Mouse (Mus musculus) liver, embryonic 11.5 days (tissue): ENCODE measurements around the gene Pidd1. TPM values are rescaled to one million over a fixed set of nuclear protein-coding genes. Genes with fewer than 3 reads are reported as not detected.

ENCODE experiments used
- ATAC-seq: fragments of 200-750 bp; cut with Nextera tagmentation; replicated peaks from 2 replicates; pipeline ENCODE4 v1.8.0; 2017; ENCODE audit warnings: moderate number of reproducible peaks, mild to moderate bottlenecking, moderate TSS enrichment, moderate library complexity; ENCODE audit not compliant: low FRiP score
- DNase-seq: peaks from one replicate; pipeline ENCODE4 v3.0.0-alpha.2; 2017; ENCODE audit warnings: low spot score
- H3K27ac ChIP-seq: fragments of 300-500 bp; sonication (generic); 2 replicates; pipeline ENCODE4 v1.5.1; 2014; ENCODE audit warnings: mild to moderate bottlenecking, low read depth, low read length, control low read depth
- H3K27me3 ChIP-seq: fragments of 300-500 bp; sonication (generic); replicated peaks from 2 replicates; pipeline ENCODE4 v1.6.1; 2014; ENCODE audit warnings: low read length, mixed read lengths; ENCODE audit not compliant: control insufficient read depth, insufficient read depth
- H3K36me3 ChIP-seq: fragments of 300-500 bp; sonication (generic); 2 replicates; pipeline ENCODE4 v1.6.1; 2014; ENCODE audit warnings: mild to moderate bottlenecking, low read length, moderate library complexity, mixed read lengths; ENCODE audit not compliant: control insufficient read depth, insufficient read depth
- H3K4me1 ChIP-seq: fragments of 300-500 bp; sonication (generic); replicated peaks from 2 replicates; pipeline ENCODE4 v1.6.1; 2014; ENCODE audit warnings: low read length, mixed read lengths; ENCODE audit not compliant: control insufficient read depth, insufficient read depth
- H3K4me2 ChIP-seq: fragments of 300-500 bp; sonication (generic); 2 replicates; pipeline ENCODE4 v1.6.1; 2014; ENCODE audit warnings: mild to moderate bottlenecking, control low read depth, moderate library complexity
- H3K4me3 ChIP-seq: fragments of 300-500 bp; sonication (generic); 2 replicates; pipeline ENCODE4 v1.5.1; 2014; ENCODE audit warnings: low read depth, low read length, control low read depth
- H3K9ac ChIP-seq: fragments of 300-500 bp; sonication (generic); 2 replicates; pipeline ENCODE4 v1.6.1; 2014; ENCODE audit warnings: low read depth, low read length, control low read depth
- H3K9me3 ChIP-seq: fragments of 300-500 bp; sonication (generic); 2 replicates; pipeline ENCODE4 v1.6.1; 2016; ENCODE audit warnings: low read length, inconsistent platforms, mixed read lengths; ENCODE audit not compliant: control insufficient read depth
- WGBS: fragments of 180-500 bp; shearing (Covaris S2); extraction: QIAGEN DNeasy Blood & Tissue Kit; methylation state at CpG from one replicate; pipeline ENCODE4 v1.1.7; 2014; 5-methylcytosine and 5-hydroxymethylcytosine counted together
- polyA plus RNA-seq: library from polyadenylated mRNA; unstranded; fragments of >200 nt; fragmentation: Nextera tagmentation; extraction: Ambion mirVana; gene quantifications from 2 replicates; pipeline ENCODE4 v1.2.1, GENCODE M21; 2014

The Pidd1 gene
- polyA plus RNA-seq: 22.5 and 22.7 TPM in 2 replicates

DNA sequence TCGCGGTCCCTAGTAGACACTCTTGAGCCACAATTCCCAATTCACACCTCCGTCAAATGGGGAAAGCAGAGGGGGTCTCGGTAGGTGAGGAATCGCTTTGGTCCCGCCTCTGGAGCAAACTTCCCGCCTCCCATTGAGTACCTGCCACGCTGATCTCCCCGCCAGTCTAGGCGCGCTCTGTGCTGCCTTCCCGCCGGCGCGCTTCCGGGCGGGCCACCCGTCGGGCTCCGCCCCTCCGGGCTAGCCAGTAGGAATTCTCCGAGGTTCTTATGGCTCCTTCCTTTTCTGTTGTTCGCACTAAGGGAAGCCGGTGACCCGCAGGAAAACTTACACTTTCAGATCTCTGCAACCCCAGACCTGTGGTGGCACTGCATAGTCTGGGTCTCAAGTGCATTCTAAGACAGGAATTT is at the start of gene Pidd1:
Gene Pidd1, minus strand, starts transcription at position 198 of the 410 bp plus-strand sequence.
- peak within 1 kb of the TSS; percentile 78 for H3K9ac ChIP-seq
- peak within 1 kb of the TSS; percentile 90 for H3K4me2 ChIP-seq
- peak within 1 kb of the TSS; percentile 60; the same call in 1 of the 2 replicates for H3K27ac ChIP-seq
- ATAC-seq (peak; percentile 72), DNase-seq (peak; percentile 78)
- H3K36me3 ChIP-seq: peaks cover 29% of the 10 kb centered on the region
- H3K9me3 ChIP-seq: no peaks in the 10 kb centered on the region
- no peaks in the 10 kb centered on the region for H3K27me3 ChIP-seq
- peaks cover 26% of the 10 kb centered on the region for H3K4me1 ChIP-seq
- H3K4me3 ChIP-seq: peak within 1 kb of the TSS; percentile 65
- WGBS: under 1% methylated on average over 25 of the region's 25 CpGs

- H3K9me3 ChIP-seq: no peaks in the 10 kb centered on the region
- ATAC-seq (no peak), DNase-seq (no peak)
- no peak overlapping the region for H3K4me2 ChIP-seq
- no peak overlapping the region for H3K4me3 ChIP-seq
- no peaks in the 10 kb centered on the region for H3K27me3 ChIP-seq
- H3K27ac ChIP-seq: no peak overlapping the region
- no peak overlapping the region for H3K9ac ChIP-seq
- 85% methylated on average over 5 of the region's 5 CpGs for whole genome bisulfite sequencing
- H3K4me1 ChIP-seq: 0 out of 2 replicates have a peak, but pooled peaks cover 3% of the 10 kb centered on the region
- peaks cover 6% of the 10 kb centered on the region for H3K36me3 ChIP-seq
Measured at GRCm38 (mm10) chr7:141492738-141493137, 48.9 kb upstream of the Pidd1 start.

DNA sequence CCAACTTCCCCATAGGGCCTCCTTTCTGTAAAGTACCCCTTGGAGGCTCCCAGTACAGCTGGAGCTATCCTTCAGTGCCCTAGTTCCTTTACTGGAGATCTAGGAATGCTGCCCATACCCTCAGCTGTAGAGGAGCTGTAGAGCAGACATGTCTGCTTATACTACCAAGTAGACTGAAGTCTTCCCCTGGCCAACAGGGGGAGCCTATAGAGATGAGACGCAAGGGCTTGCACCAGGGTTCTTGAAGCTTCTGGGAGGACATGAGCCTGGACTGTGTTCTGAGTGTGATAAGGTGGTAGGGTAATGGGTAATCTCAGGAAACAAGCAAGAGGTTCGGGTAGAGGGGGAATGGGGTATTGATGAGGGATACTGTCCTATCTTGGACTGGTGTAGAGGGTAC is 47.3 kb upstream of the Pidd1 start:
- 0 out of 2 replicates have a peak, but pooled peaks cover 3% of the 10 kb centered on the region for H3K4me1 ChIP-seq
- H3K9me3 ChIP-seq: no peaks in the 10 kb centered on the region
- 56% methylated on average over 2 of the region's 2 CpGs for WGBS
- no peaks in the 10 kb centered on the region for H3K27me3 ChIP-seq
- no peak for DNase-seq
- H3K9ac ChIP-seq: no peak overlapping the region
- H3K36me3 ChIP-seq: peaks cover 6% of the 10 kb centered on the region
- ATAC-seq: peak; percentile 67
- no peak overlapping the region for H3K4me2 ChIP-seq
- H3K27ac ChIP-seq: no peak overlapping the region
- no peak overlapping the region for H3K4me3 ChIP-seq

- no peaks in the 10 kb centered on the region for H3K9me3 ChIP-seq
- 76% methylated on average over 7 of the region's 7 CpGs for WGBS
- H3K36me3 ChIP-seq: no peaks in the 10 kb centered on the region
- ATAC-seq (no peak), DNase-seq (no peak)
- H3K4me3 ChIP-seq: no peak overlapping the region
- H3K9ac ChIP-seq: no peak overlapping the region
- no peak overlapping the region for H3K4me2 ChIP-seq
- H3K4me1 ChIP-seq: peaks cover 9% of the 10 kb centered on the region
- H3K27ac ChIP-seq: no peak overlapping the region
- H3K27me3 ChIP-seq: peaks cover 4% of the 10 kb centered on the region
Measured at GRCm38 (mm10) chr7:141487141-141487540, 43.3 kb upstream of the Pidd1 start.

DNA sequence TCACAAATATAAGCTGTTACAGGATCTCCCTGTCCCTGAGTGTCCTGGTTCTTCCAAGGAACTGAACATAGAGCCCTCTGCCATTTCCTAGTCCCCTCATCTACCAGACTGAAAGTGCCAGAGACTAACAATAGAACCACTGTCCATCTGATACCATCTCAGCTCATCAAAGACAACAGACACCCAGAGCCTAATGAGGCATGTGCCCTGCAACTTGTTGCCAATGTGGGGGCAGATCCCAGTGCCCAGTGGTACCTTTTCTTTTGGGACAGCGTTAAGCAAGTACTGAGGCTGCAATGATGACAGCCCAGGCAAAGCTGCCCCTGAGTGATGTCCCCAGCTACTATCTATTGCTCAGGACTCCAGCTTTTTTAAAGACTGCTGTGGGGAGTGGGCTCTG is 42.4 kb upstream of the Pidd1 start:
- Histone ChIP-seq H3K4me2 (no peak overlapping the region), H3K4me3 (no peak overlapping the region), H3K4me1 (peaks cover 16% of the 10 kb centered on the region), H3K9ac (no peak overlapping the region), H3K27me3 (peaks cover 10% of the 10 kb centered on the region), H3K27ac (no peak overlapping the region), H3K9me3 (no peaks in the 10 kb centered on the region), H3K36me3 (no peaks in the 10 kb centered on the region)
- WGBS: 85% methylated on average over 1 of the region's 1 CpGs
- no peak for ATAC-seq
- DNase-seq: no peak

DNA sequence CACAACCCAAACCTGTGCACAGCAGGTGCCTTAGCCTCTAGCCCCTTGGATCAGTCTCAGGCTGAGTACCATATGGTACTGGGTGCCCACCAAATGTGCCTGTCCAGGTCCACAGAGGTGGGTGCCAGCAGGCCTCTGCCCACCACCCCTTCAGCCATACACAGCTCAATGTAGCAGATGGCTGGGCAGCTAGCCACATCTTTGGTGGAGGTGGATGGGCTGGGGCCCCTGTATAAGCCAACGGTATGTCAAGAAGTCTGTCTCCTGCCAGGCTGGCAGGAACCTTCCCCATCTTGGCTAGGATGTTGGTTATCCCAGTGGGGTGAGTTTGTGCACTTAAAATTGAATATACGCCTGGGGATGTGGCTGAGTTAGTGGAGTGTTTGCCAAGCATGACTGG is 41.8 kb upstream of the Pidd1 start:
- Histone ChIP-seq H3K4me2 (no peak overlapping the region), H3K9ac (no peak overlapping the region), H3K4me3 (no peak overlapping the region), H3K9me3 (no peaks in the 10 kb centered on the region), H3K27me3 (peaks cover 10% of the 10 kb centered on the region), H3K36me3 (no peaks in the 10 kb centered on the region), H3K4me1 (peaks cover 20% of the 10 kb centered on the region), H3K27ac (no peak overlapping the region)
- ATAC-seq (no peak), DNase-seq (no peak)
- 77% methylated on average over 2 of the region's 2 CpGs for WGBS

DNA sequence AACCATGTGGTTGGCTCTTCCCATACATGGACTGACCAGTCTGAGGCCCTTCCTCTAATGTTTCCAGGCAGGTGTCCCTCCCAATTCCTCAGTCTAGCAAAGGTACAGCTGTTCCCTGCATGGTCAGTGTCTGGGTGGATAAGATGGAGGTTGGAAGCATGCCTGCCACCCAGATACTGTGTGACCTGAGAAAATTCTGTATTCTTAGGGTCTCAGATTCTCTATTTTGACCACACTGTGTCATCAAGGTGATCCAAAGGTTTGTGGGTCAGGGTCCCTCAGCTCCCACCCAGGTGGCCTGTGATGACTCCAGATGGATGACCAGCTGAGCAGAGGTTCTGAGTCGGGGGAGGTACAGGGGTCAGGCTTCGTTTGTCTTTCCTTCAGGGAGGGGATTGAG is 41.4 kb upstream of the Pidd1 start:
- Histone ChIP-seq H3K4me3 (no peak overlapping the region), H3K27me3 (peaks cover 10% of the 10 kb centered on the region), H3K4me1 (peaks cover 20% of the 10 kb centered on the region), H3K9me3 (no peaks in the 10 kb centered on the region), H3K27ac (no peak overlapping the region), H3K36me3 (no peaks in the 10 kb centered on the region), H3K9ac (no peak overlapping the region), H3K4me2 (no peak overlapping the region)
- no peak for ATAC-seq
- no peak for DNase-seq
- 67% methylated on average over 2 of the region's 2 CpGs for WGBS

- no peak overlapping the region for H3K27ac ChIP-seq
- H3K4me2 ChIP-seq: no peak overlapping the region
- no peak for ATAC-seq
- peaks cover 10% of the 10 kb centered on the region for H3K27me3 ChIP-seq
- peaks cover 20% of the 10 kb centered on the region for H3K4me1 ChIP-seq
- no peak overlapping the region for H3K4me3 ChIP-seq
- 78% methylated on average over 5 of the region's 5 CpGs for WGBS
- DNase-seq: no peak
- no peaks in the 10 kb centered on the region for H3K36me3 ChIP-seq
- no peaks in the 10 kb centered on the region for H3K9me3 ChIP-seq
- no peak overlapping the region for H3K9ac ChIP-seq
Measured at GRCm38 (mm10) chr7:141484186-141485120, 40.6 kb upstream of the Pidd1 start.
